Comparison of ENCODE assay signal across 8 mouse cellular contexts in the genomic region with DNA sequence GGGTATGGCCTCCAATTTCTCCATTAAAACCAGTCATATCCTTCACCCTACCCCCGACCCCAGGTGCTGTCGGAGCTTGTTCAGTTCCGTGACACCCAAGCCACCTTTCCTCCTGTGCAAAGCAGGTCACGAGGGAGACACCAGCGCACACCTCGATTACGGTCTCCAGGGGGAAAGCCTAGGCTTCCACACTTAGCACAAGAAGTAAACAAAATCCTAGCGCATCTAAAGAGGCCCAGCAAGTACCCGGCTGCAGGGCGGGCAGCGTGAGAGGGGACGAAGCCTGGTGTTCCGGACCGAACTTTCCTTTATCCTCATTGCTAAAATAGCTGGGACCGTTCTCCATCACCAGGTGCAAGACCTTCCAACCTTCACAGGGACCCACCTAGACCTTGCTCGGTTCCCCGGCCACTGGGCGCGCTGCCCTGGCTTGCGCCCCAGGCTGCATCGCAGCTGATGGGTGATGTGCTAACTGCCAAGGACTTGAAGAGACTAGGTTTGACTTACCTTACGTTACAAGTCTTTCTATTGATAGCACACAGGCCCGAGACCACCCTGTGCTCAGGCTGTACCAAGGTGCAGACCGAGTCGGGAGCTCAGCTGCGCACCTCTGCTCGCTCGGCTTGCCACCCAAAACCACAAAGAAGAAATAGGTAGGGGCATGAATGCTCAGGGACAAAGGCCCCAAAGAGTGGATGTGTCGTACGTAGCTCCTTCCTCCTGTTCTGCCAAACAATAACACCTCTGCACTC. TPM values are rescaled to one million over a fixed set of nuclear protein-coding genes. Genes with fewer than 3 reads are reported as not detected.
DNase-seq lines count a peak whose midpoint lies in the region; ATAC-seq lines count a peak whose summit lies in the region.

No protein-coding gene starts in this region.

- peak overlapping the region; percentile 79 for H3K9ac ChIP-seq in forebrain, embryonic 16.5 days (replicated peaks; ENCODE audit: low read depth, low read length)
- H3K9ac ChIP-seq in intestine, embryonic 15.5 days, result peak overlapping the region; percentile 52
- H3K9ac ChIP-seq in liver, embryonic 16.5 days (ENCODE audit: low read depth, low read length), result 0 out of 2 replicates have a peak overlapping the region, but pooled peaks have one; percentile 29

- peak overlapping the region; percentile 80 for H3K4me3 ChIP-seq in forebrain, embryonic 16.5 days (replicated peaks; ENCODE audit: low read length)
- peak overlapping the region; percentile 44 for H3K4me3 ChIP-seq in intestine, embryonic 15.5 days (replicated peaks)
- H3K4me3 ChIP-seq in liver, embryonic 16.5 days (ENCODE audit: low read depth, low read length), result peak overlapping the region; percentile 47

- H3K4me1 ChIP-seq in forebrain, embryonic 16.5 days (replicated peaks; ENCODE audit: control insufficient read depth, insufficient read depth, low read length), result peaks cover 21% of the 10 kb centered on the region
- H3K4me1 ChIP-seq in intestine, embryonic 15.5 days (replicated peaks), result peaks cover 6% of the 10 kb centered on the region; the same call in 1 of the 2 replicates
- H3K4me1 ChIP-seq in liver, embryonic 16.5 days (ENCODE audit: control insufficient read depth, low read depth, low read length), result peaks cover 2% of the 10 kb centered on the region; the same call in 1 of the 2 replicates

- H3K36me3 ChIP-seq in forebrain, embryonic 16.5 days (ENCODE audit: control insufficient read depth, insufficient read depth), result no peaks in the 10 kb centered on the region
- no peaks in the 10 kb centered on the region for H3K36me3 ChIP-seq in intestine, embryonic 15.5 days
- no peaks in the 10 kb centered on the region for H3K36me3 ChIP-seq in liver, embryonic 16.5 days (ENCODE audit: control insufficient read depth, insufficient read depth)

- peak; percentile 68 for ATAC-seq in forebrain, embryonic 16.5 days
- ATAC-seq in intestine, embryonic 15.5 days, result peak; percentile 63
- ATAC-seq in liver, embryonic 16.5 days (ENCODE audit: low read depth), result peak; percentile 23

- peak overlapping the region; percentile 77 for H3K4me2 ChIP-seq in forebrain, embryonic 16.5 days (ENCODE audit: low read length)
- peak overlapping the region; percentile 86 for H3K4me2 ChIP-seq in intestine, embryonic 15.5 days (replicated peaks)
- H3K4me2 ChIP-seq in liver, embryonic 16.5 days (ENCODE audit: low read depth, low read length), result peak overlapping the region; percentile 61

- under 1% methylated on average over 30 of the region's 30 CpGs for WGBS in forebrain, embryonic 16.5 days
- 2% methylated on average over 30 of the region's 30 CpGs for WGBS in intestine, embryonic 15.5 days
- WGBS in liver, embryonic 16.5 days (ENCODE audit: insufficient replicate concordance), result 8% methylated on average over 30 of the region's 30 CpGs

- peak; percentile 7 to 9 for DNase-seq in lung, adult 18-20 months
- DNase-seq in lung, postnatal 25 days (ENCODE audit: low spot score), result no peak
- DNase-seq in cerebellum, adult 11 months, result peak; percentile 33
- peak; percentile 15 to 23 for DNase-seq in right cerebral cortex, postnatal 36 days (ENCODE audit: low spot score in 2 of 2)
- DNase-seq in urinary bladder, postnatal 4 days (ENCODE audit: low spot score in 2 of 2), result no peak

- H3K27ac ChIP-seq in forebrain, embryonic 16.5 days (ENCODE audit: low read length), result peak overlapping the region; percentile 65
- H3K27ac ChIP-seq in intestine, embryonic 15.5 days, result no peak overlapping the region
- H3K27ac ChIP-seq in liver, embryonic 16.5 days (ENCODE audit: low read length), result no peak overlapping the region

- H3K9me3 ChIP-seq in forebrain, embryonic 16.5 days (ENCODE audit: control insufficient read depth, low read length), result no peaks in the 10 kb centered on the region
- no peaks in the 10 kb centered on the region for H3K9me3 ChIP-seq in intestine, embryonic 15.5 days
- no peaks in the 10 kb centered on the region for H3K9me3 ChIP-seq in liver, embryonic 16.5 days (replicated peaks; ENCODE audit: control insufficient read depth, low read length)

- H3K27me3 ChIP-seq in forebrain, embryonic 16.5 days (replicated peaks; ENCODE audit: control insufficient read depth, insufficient read depth, low read length), result no peaks in the 10 kb centered on the region
- H3K27me3 ChIP-seq in intestine, embryonic 15.5 days (replicated peaks), result no peaks in the 10 kb centered on the region; the same call in 1 of the 2 replicates
- peaks cover 7% of the 10 kb centered on the region; the same call in 1 of the 2 replicates for H3K27me3 ChIP-seq in liver, embryonic 16.5 days (ENCODE audit: control insufficient read depth, insufficient read depth, low read depth, low read length)

RNA-seq across cellular contexts. Expression of a gene that starts 0.5 kb away (rescaled TPM):
- 452 and 466 TPM in 2 replicates for polyA plus RNA-seq in forebrain, embryonic 16.5 days (2015; fragmentation: Nextera tagmentation; extraction: Ambion mirVana)
- 93.1 and 100 TPM in 2 replicates for polyA plus RNA-seq in intestine, embryonic 15.5 days (2015; fragmentation: Nextera tagmentation; extraction: Ambion mirVana)
- 15.5 and 17.6 TPM in 2 replicates for polyA plus RNA-seq in liver, embryonic 16.5 days (2015; fragmentation: Nextera tagmentation; extraction: Ambion mirVana)

RNA-seq across cellular contexts. Expression of a gene that starts 34.3 kb away (rescaled TPM):
- not detected in 2 replicates for polyA plus RNA-seq in forebrain, embryonic 16.5 days (2015; fragmentation: Nextera tagmentation; extraction: Ambion mirVana)
- 0.97 and 1.4 TPM in 2 replicates for polyA plus RNA-seq in intestine, embryonic 15.5 days (2015; fragmentation: Nextera tagmentation; extraction: Ambion mirVana)
- 81.0 and 83.9 TPM in 2 replicates for polyA plus RNA-seq in liver, embryonic 16.5 days (2015; fragmentation: Nextera tagmentation; extraction: Ambion mirVana)

Comparison
In these comparisons a context has a peak if more than half of its experiments do, and no peak if none do; other contexts are left out.
1. DNase-seq: peak in lung, adult 18-20 months (2 of 2), cerebellum, adult 11 months (single experiment) and right cerebral cortex, postnatal 36 days (2 of 2); none in lung, postnatal 25 days (single experiment) and urinary bladder, postnatal 4 days (0 of 2).
2. H3K9ac ChIP-seq: peak in every context shown above with its lines; median percentile 79 in forebrain, embryonic 16.5 days; 52 in intestine, embryonic 15.5 days; 29 in liver, embryonic 16.5 days.
3. RNA of a gene that starts 34.3 kb away (polyA plus RNA-seq): 81.0 to 83.9 TPM in liver, embryonic 16.5 days; 0.97 to 1.4 TPM in intestine, embryonic 15.5 days and not detected in forebrain, embryonic 16.5 days; every median in the first group is over 10 times any median in the second.
4. Peak in every context shown above with its lines, with median percentiles within 50 percentile points of each other: ATAC-seq, H3K4me2 ChIP-seq and H3K4me3 ChIP-seq.